Mouse (Mus musculus) intestine, postnatal 0 days (tissue): ENCODE results near the gene Nhlh1. TPM values are rescaled to one million over a fixed set of nuclear protein-coding genes. Genes with fewer than 3 reads are reported as not detected.

Experiments used
- ATAC-seq: fragments of 200-750 bp; cut with Nextera tagmentation; 2 replicates; pipeline ENCODE4 v1.8.0; 2017; ENCODE audit warnings: mild to moderate bottlenecking, moderate TSS enrichment, moderate library complexity
- H3K27ac ChIP-seq: fragments of 300-500 bp; sonication (generic); 2 replicates; pipeline ENCODE4 v1.5.1; 2014; ENCODE audit warnings: mild to moderate bottlenecking, low read depth, low read length, moderate library complexity
- H3K27me3 ChIP-seq: fragments of 300-500 bp; sonication (generic); replicated peaks from 2 replicates; pipeline ENCODE4 v1.6.1; 2014; ENCODE audit warnings: low read length, mixed read lengths; ENCODE audit not compliant: control insufficient read depth, insufficient read depth
- H3K36me3 ChIP-seq: fragments of 300-500 bp; sonication (generic); 2 replicates; pipeline ENCODE4 v1.6.1; 2014; ENCODE audit warnings: mild to moderate bottlenecking, moderate library complexity; ENCODE audit not compliant: control insufficient read depth, insufficient read depth
- H3K4me1 ChIP-seq: fragments of 300-500 bp; sonication (generic); replicated peaks from 2 replicates; pipeline ENCODE4 v1.6.1; 2014; ENCODE audit warnings: antibody characterized with exemption, low read length, mixed read lengths; ENCODE audit not compliant: control insufficient read depth, insufficient read depth
- H3K4me2 ChIP-seq: fragments of 300-500 bp; sonication (generic); replicated peaks from 2 replicates; pipeline ENCODE4 v1.6.1; 2014; ENCODE audit warnings: low read depth, mild to moderate bottlenecking, moderate library complexity
- H3K4me3 ChIP-seq: fragments of 300-500 bp; sonication (generic); 2 replicates; pipeline ENCODE4 v1.5.1; 2014; ENCODE audit warnings: low read depth, low read length
- H3K9ac ChIP-seq: fragments of 300-500 bp; sonication (generic); 2 replicates; pipeline ENCODE4 v1.6.1; 2014; ENCODE audit warnings: mild to moderate bottlenecking, low read depth, low read length
- H3K9me3 ChIP-seq: fragments of 300-500 bp; sonication (generic); 2 replicates; pipeline ENCODE4 v1.6.1; 2016; ENCODE audit warnings: mixed run types; ENCODE audit not compliant: control insufficient read depth
- CTCF ChIP-seq: sonication (generic); IDR thresholded peaks from 2 replicates; pipeline ENCODE4 v1.5.1; 2016; ENCODE audit warnings: low read depth, mild to moderate bottlenecking, control low read depth, antibody characterized with exemption, moderate library complexity
- WGBS: fragments of 180-500 bp; shearing (Covaris S2); extraction: QIAGEN DNeasy Blood & Tissue Kit; methylation state at CpG from one replicate; pipeline ENCODE4 v1.1.7; 2014; 5-methylcytosine and 5-hydroxymethylcytosine counted together
- polyA plus RNA-seq: library from polyadenylated mRNA; unstranded; fragments of >200 nt; fragmentation: Nextera tagmentation; extraction: Ambion mirVana; gene quantifications from 2 replicates; pipeline ENCODE4 v1.2.1, GENCODE M21; 2015

Nhlh1 gene
- polyA plus RNA-seq, 1 experiment from 2014 or later: not detected

DNA sequence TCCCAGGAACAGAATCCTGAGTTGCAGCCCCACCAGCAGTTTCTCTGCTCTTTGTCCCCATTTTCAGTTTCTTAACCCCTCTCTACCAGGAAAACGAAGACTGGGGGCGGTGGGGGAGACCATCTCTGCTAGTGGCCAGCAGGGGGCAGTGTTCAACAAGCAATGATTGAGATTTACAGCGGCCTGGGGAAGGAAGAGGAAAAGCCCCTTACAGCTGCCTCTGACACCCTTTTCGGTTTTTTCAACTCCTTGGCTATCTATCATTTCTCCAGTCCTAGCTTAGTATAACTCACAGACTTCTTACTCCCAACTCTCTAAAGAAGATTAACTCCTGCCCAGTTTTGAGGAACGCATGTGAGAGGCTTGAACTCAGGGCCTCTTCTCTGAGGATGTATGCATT is 10.4 kb downstream of the Nhlh1 start:
- H3K27ac ChIP-seq: no peak overlapping the region
- H3K36me3 ChIP-seq: no peaks in the 10 kb centered on the region
- H3K4me1 ChIP-seq: no peaks in the 10 kb centered on the region
- H3K4me2 ChIP-seq: no peak overlapping the region
- no peak overlapping the region for H3K4me3 ChIP-seq
- ATAC-seq: no peak
- peak; percentile 88 for TF ChIP-seq CTCF
- H3K9ac ChIP-seq: no peak overlapping the region
- no peaks in the 10 kb centered on the region for H3K9me3 ChIP-seq
- 18% methylated on average over 5 of the region's 5 CpGs for WGBS
- no peaks in the 10 kb centered on the region for H3K27me3 ChIP-seq

- H3K27me3 ChIP-seq: no peaks in the 10 kb centered on the region
- no peak overlapping the region for H3K4me2 ChIP-seq
- ATAC-seq: no peak
- whole genome bisulfite sequencing: 76% methylated on average over 8 of the region's 8 CpGs
- H3K9ac ChIP-seq: no peak overlapping the region
- H3K4me1 ChIP-seq: no peaks in the 10 kb centered on the region
- H3K36me3 ChIP-seq: no peaks in the 10 kb centered on the region
- no peaks in the 10 kb centered on the region for H3K9me3 ChIP-seq
- no peak for TF ChIP-seq CTCF
- H3K4me3 ChIP-seq: no peak overlapping the region
- H3K27ac ChIP-seq: no peak overlapping the region
These were observed 11.0 kb downstream of the Nhlh1 start for GRCm38 (mm10) chr1:172046410-172046809.

DNA sequence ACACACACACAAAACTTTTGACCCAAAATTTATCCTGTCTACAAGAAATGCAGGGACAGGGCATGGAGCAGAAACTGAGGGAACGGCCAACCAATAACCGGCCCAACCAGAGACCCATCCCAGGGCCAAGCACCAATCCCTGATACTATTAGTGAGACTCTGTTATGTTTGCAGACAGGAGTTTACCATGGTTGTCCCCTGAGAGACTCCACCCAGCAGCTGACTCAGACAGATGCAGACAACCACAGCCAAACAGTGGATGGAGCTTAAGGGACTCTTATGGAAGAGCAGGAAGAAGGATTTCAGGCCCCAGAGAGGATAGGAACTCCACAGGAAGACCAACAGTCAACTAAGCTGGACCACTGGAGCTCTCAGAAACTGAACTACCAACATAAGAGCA is 27.5 kb downstream of the Nhlh1 start:
- no peak overlapping the region for H3K27ac ChIP-seq
- H3K36me3 ChIP-seq: no peaks in the 10 kb centered on the region
- H3K4me1 ChIP-seq: no peaks in the 10 kb centered on the region
- no peak for ATAC-seq
- no peak for TF ChIP-seq CTCF
- no peak overlapping the region for H3K9ac ChIP-seq
- H3K4me3 ChIP-seq: no peak overlapping the region
- no peak overlapping the region for H3K4me2 ChIP-seq
- no peaks in the 10 kb centered on the region for H3K9me3 ChIP-seq
- 89% methylated on average over 2 of the region's 2 CpGs for WGBS
- no peaks in the 10 kb centered on the region for H3K27me3 ChIP-seq

GRCm38 (mm10) chr1:172028394-172029275 is 28.7 kb downstream of the Nhlh1 start, which contains the start of gene Vangl2:
Gene Vangl2, minus strand, starts transcription at chr1:172028444.
- no peak for ATAC-seq
- H3K27ac ChIP-seq: peak within 1 kb of the TSS; percentile 72; the same call in 1 of the 2 replicates
- TF ChIP-seq CTCF: no peak

GRCm38 (mm10) chr1:172027809-172028102 is 29.6 kb downstream of the Nhlh1 start:
- Histone ChIP-seq H3K4me2 (peak overlapping the region; percentile 93), H3K36me3 (no peaks in the 10 kb centered on the region), H3K9ac (peak overlapping the region; percentile 77), H3K4me1 (no peaks in the 10 kb centered on the region), H3K27ac (no peak overlapping the region), H3K27me3 (no peaks in the 10 kb centered on the region), H3K9me3 (no peaks in the 10 kb centered on the region), H3K4me3 (peak overlapping the region; percentile 94)
- ATAC-seq: no peak
- TF ChIP-seq CTCF: no peak
- WGBS: 43% methylated on average over 10 of the region's 10 CpGs

More at GRCm38 (mm10) chr1:172028394-172029275, 28.7 kb downstream of the Nhlh1 start, which contains the start of gene Vangl2:
- H3K4me1 ChIP-seq: no peaks in the 10 kb centered on the region
- H3K36me3 ChIP-seq: no peaks in the 10 kb centered on the region
- 73% methylated on average over 21 of the region's 21 CpGs for WGBS
- peak within 1 kb of the TSS; percentile 93 for H3K4me2 ChIP-seq
- no peaks in the 10 kb centered on the region for H3K9me3 ChIP-seq
- no peaks in the 10 kb centered on the region for H3K27me3 ChIP-seq
- H3K9ac ChIP-seq: peak within 1 kb of the TSS; percentile 77
- peak within 1 kb of the TSS; percentile 94 for H3K4me3 ChIP-seq

DNA sequence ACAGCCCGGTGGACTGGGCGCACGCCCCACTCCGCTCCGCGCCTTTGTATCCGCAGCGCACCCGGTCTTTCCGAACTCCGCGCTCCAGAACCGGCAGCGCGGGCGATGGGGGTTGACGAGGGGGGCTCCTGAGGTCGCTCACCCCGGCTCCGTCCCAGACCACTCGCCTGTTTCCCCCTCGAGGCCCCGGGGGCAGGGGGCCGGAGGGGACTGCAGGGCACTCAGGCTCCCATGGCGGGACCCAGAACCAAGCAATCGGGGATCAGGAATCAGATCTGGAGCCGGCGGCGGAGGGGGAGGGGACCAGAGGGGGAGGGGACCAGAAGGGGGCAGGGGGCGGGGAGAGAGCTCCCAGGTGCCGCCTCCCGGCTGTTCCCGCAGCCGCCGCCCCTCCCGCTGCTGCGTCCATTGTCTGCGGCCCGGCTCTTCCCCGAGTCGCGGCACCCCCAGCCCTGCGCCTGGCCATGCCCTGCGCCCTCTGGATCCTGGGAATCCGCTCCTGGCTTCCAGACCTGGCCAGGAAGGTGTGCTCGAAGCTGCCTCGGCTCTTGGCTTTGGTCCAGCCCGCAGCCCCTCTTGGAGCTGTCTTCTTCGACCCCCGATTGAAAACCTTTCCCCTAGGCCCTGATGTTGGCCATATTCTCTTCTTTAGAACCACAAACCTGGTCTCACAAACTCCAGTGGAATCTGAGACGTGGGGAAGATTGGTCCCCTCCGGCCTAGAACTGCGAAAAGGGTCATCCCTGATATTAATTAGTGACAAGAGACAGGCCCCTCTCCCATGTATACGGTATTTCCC is 30.2 kb downstream of the Nhlh1 start:
- H3K4me1 ChIP-seq: no peaks in the 10 kb centered on the region
- peak overlapping the region; percentile 77 for H3K9ac ChIP-seq
- no peaks in the 10 kb centered on the region for H3K9me3 ChIP-seq
- 0 out of 2 replicates have a peak, but pooled peaks have one; percentile 20 for TF ChIP-seq CTCF
- H3K4me2 ChIP-seq: peak overlapping the region; percentile 93
- WGBS: 2% methylated on average over 51 of the region's 54 CpGs
- H3K36me3 ChIP-seq: no peaks in the 10 kb centered on the region
- H3K27me3 ChIP-seq: no peaks in the 10 kb centered on the region
- H3K4me3 ChIP-seq: peak overlapping the region; percentile 94
- peak overlapping the region; percentile 72; the same call in 1 of the 2 replicates for H3K27ac ChIP-seq
- ATAC-seq: peak; percentile 89
